Mouse (Mus musculus) MEL (cell line): Measurements from ENCODE around the gene 4930544D05Rik. TPM values are rescaled to one million over a fixed set of nuclear protein-coding genes. Genes with fewer than 3 reads are reported as not detected.

Experiments
- DNase-seq: peaks from one replicate; pipeline ENCODE4 v3.0.0; 2011; ENCODE audit warnings: low read depth, low spot score
- H3K27ac ChIP-seq: 2 replicates; pipeline ENCODE4 v1.5.1; 2012; ENCODE audit warnings: low read depth, mild to moderate bottlenecking, control low read depth, low read length, moderate library complexity; ENCODE audit not compliant: control insufficient read depth
- H3K27me3 ChIP-seq, 2 experiments: fragments of 150-350 bp in 1 of 2; sonication (generic) in 1 of 2; 2 replicates each; pipeline ENCODE4 v1.6.1; 2012; ENCODE audit warnings: low read length in 2 of 2, mild to moderate bottlenecking in 2 of 2, improper control_type of control experiment in 1 of 2, moderate library complexity in 1 of 2; ENCODE audit not compliant: insufficient read depth in 2 of 2, control insufficient read depth in 1 of 2
- H3K36me3 ChIP-seq, 2 experiments: 2 replicates each; pipeline ENCODE4 v1.6.1; 2012 to 2014; ENCODE audit warnings: low read length in 2 of 2, improper control_type of control experiment in 1 of 2, inconsistent platforms in 1 of 2, mild to moderate bottlenecking in 1 of 2; ENCODE audit not compliant: insufficient read depth in 2 of 2, control insufficient read depth in 1 of 2
- H3K4me1 ChIP-seq, 2 experiments: fragments of 150-350 bp in 1 of 2; sonication (generic) in 1 of 2; 2 replicates each; pipeline ENCODE4 v1.6.1; 2012; ENCODE audit warnings: low read length in 2 of 2, improper control_type of control experiment in 1 of 2, mild to moderate bottlenecking in 1 of 2; ENCODE audit not compliant: insufficient read depth in 2 of 2, control insufficient read depth in 1 of 2
- H3K4me3 ChIP-seq, 2 experiments: fragments of 150-350 bp in 1 of 2; sonication (generic) in 1 of 2; 2 replicates each; pipeline ENCODE4 v1.5.1; 2012; ENCODE audit warnings: low read depth in 2 of 2, low read length in 2 of 2, mild to moderate bottlenecking in 2 of 2, moderate library complexity in 2 of 2, control low read depth in 1 of 2, improper control_type of control experiment in 1 of 2; ENCODE audit not compliant: control insufficient read depth in 1 of 2, insufficient read depth in 1 of 2
- H3K79me2 ChIP-seq: 2 replicates; pipeline ENCODE4 v1.6.1; 2012; ENCODE audit warnings: mild to moderate bottlenecking, low read length, moderate library complexity; ENCODE audit not compliant: control insufficient read depth, poor library complexity, insufficient read depth
- H3K9ac ChIP-seq: 2 replicates; pipeline ENCODE4 v1.6.1; 2012; ENCODE audit warnings: low read depth, mild to moderate bottlenecking, control low read depth, low read length, moderate library complexity; ENCODE audit not compliant: control insufficient read depth, poor library complexity, severe bottlenecking
- H3K9me3 ChIP-seq: fragments of 150-350 bp; sonication (generic); replicated peaks from 2 replicates; pipeline ENCODE4 v1.6.1; 2012; ENCODE audit warnings: mild to moderate bottlenecking, low read length, improper control_type of control experiment, moderate library complexity; ENCODE audit not compliant: insufficient read depth
- CHD1 ChIP-seq: IDR thresholded peaks from 2 replicates; pipeline ENCODE4 v1.6.1; 2012; ENCODE audit warnings: low read depth, mild to moderate bottlenecking, inconsistent platforms, low read length, improper control_type of control experiment
- ETS1 ChIP-seq: IDR thresholded peaks from 2 replicates; pipeline ENCODE4 v1.6.1; 2012; ENCODE audit warnings: low read depth, mild to moderate bottlenecking, inconsistent platforms, low read length, improper control_type of control experiment, moderate library complexity
- GABPA ChIP-seq: IDR thresholded peaks from 2 replicates; pipeline ENCODE4 v1.6.1; 2012; ENCODE audit warnings: low read depth, mild to moderate bottlenecking, inconsistent platforms, low read length, improper control_type of control experiment, moderate library complexity
- JUND ChIP-seq: IDR thresholded peaks from 2 replicates; pipeline ENCODE4 v1.6.1; 2011; ENCODE audit warnings: low read depth, mild to moderate bottlenecking, improper control_type of control experiment, low read length
- KAT2A ChIP-seq: conservative IDR thresholded peaks from 2 replicates; pipeline ENCODE4 v1.6.1; 2012; ENCODE audit warnings: low read depth, low read length, improper control_type of control experiment, inconsistent platforms
- MAFK ChIP-seq: IDR thresholded peaks from 2 replicates; pipeline ENCODE4 v1.6.1; 2011; ENCODE audit warnings: low read depth, mild to moderate bottlenecking, low read length, improper control_type of control experiment, borderline replicate concordance
- MAX ChIP-seq: IDR thresholded peaks from 2 replicates; pipeline ENCODE4 v1.6.1; 2011; ENCODE audit warnings: low read length, improper control_type of control experiment
- MAZ ChIP-seq: IDR thresholded peaks from 2 replicates; pipeline ENCODE4 v1.6.1; 2012; ENCODE audit warnings: low read depth, mild to moderate bottlenecking, inconsistent platforms, low read length, improper control_type of control experiment
- MEF2A ChIP-seq: IDR thresholded peaks from 2 replicates; pipeline ENCODE4 v1.6.1; 2014; ENCODE audit warnings: low read depth, mild to moderate bottlenecking, inconsistent platforms, low read length, improper control_type of control experiment; ENCODE audit not compliant: poor library complexity, insufficient replicate concordance, severe bottlenecking; ENCODE audit errors: extremely low read depth
- MYC ChIP-seq: IDR thresholded peaks from 2 replicates; pipeline ENCODE4 v1.6.1; 2011; ENCODE audit warnings: low read depth, mild to moderate bottlenecking, low read length, improper control_type of control experiment, moderate library complexity
- POLR2A ChIP-seq, 2 experiments: IDR thresholded peaks; 2 replicates each; pipeline ENCODE4 v1.6.1; 2011 to 2012; ENCODE audit warnings: low read length in 2 of 2, mild to moderate bottlenecking in 2 of 2, control low read depth in 1 of 2, improper control_type of control experiment in 1 of 2, low read depth in 1 of 2, moderate library complexity in 1 of 2; ENCODE audit not compliant: control insufficient read depth in 1 of 2, insufficient read depth in 1 of 2, poor library complexity in 1 of 2
- POLR2AphosphoS5 ChIP-seq: IDR thresholded peaks from 2 replicates; pipeline ENCODE4 v1.6.1; 2012; ENCODE audit warnings: low read depth, borderline replicate concordance, mild to moderate bottlenecking, inconsistent platforms, low read length, moderate library complexity, mixed read lengths
- RCOR1 ChIP-seq: IDR thresholded peaks from 2 replicates; pipeline ENCODE4 v1.6.1; 2012; ENCODE audit warnings: low read depth, mild to moderate bottlenecking, inconsistent platforms, low read length, improper control_type of control experiment
- SIN3A ChIP-seq: IDR thresholded peaks from 2 replicates; pipeline ENCODE4 v1.6.1; 2012; ENCODE audit warnings: low read length, improper control_type of control experiment, inconsistent platforms
- TBP ChIP-seq: IDR thresholded peaks from 2 replicates; pipeline ENCODE4 v1.8.0; 2011; ENCODE audit warnings: low read depth, low read length, improper control_type of control experiment
- UBTF ChIP-seq: IDR thresholded peaks from 2 replicates; pipeline ENCODE4 v1.6.1; 2012; ENCODE audit warnings: low read depth, mild to moderate bottlenecking, inconsistent platforms, low read length, improper control_type of control experiment, moderate library complexity, borderline replicate concordance; ENCODE audit not compliant: insufficient read depth
- USF1 ChIP-seq: IDR thresholded peaks from 2 replicates; pipeline ENCODE4 v1.6.1; 2014; ENCODE audit warnings: low read depth, mild to moderate bottlenecking, inconsistent platforms, low read length, improper control_type of control experiment, moderate library complexity
- ZC3H11A ChIP-seq: IDR thresholded peaks from 2 replicates; pipeline ENCODE4 v1.6.1; 2012; ENCODE audit warnings: low read depth, mild to moderate bottlenecking, inconsistent platforms, low read length, improper control_type of control experiment
- polyA plus RNA-seq, 2 experiments: library from polyadenylated mRNA; stranded (reverse) in 1 of 2; unstranded in 1 of 2; fragments of >175 nt in 1 of 2; fragments of >200 nt in 1 of 2; gene quantifications; 2 replicates each; pipeline versions ENCODE4 v1.2.1 to v1.2.4; 2012; ENCODE audit warnings: low replicate concordance in 2 of 2, low read depth in 1 of 2; ENCODE audit not compliant: insufficient read length in 2 of 2, insufficient read depth in 1 of 2, missing spikeins in 1 of 2
- total RNA-seq: library from RNA; depleted of rRNA; stranded (reverse); fragments of 300-350 nt; gene quantifications from 2 replicates; pipeline ENCODE4 v1.2.3, GENCODE M21; 2012

The 4930544D05Rik gene
- total and polyA plus RNA-seq, 3 experiments: 0.10 TPM; not detected in 2

DNA sequence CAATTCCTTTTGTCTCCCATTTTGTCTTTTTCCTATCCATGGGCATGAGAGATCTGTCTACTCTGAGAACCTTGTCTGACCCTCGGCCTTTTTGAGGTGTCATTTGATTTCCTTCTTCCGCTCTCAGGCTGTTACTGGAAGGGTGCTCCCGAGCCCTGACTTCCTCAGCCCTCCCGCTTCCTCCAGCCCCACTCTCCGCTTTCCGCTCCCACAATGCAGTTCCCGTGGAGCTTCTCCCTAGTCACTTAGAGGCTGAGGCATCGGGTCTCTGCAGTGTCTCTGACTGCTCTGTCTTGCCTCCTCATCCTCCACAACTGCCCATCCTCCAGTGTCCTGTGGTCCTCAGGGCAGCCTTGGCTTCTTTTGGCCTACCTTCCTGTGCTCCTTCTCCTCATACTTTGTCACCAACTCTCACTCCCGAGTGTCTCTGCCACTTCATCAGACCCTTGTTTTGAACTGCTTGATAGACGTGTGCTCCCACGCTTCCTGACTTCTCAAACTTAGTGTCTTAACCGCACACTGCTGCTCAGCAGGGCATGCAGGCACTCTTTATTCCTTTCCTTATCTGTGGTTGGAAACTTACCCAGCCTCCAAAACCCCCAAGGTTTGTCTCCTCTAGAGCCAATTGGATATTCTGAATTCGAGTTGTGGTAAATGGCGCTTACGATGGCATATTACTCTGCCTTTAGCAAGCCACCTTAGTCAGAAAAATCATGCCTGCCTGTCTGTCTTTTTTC lies 21.2 kb upstream of the 4930544D05Rik start:
- H3K79me2 ChIP-seq: peaks cover 6% of the 10 kb centered on the region
- no peak overlapping the region for H3K27ac ChIP-seq
- no peak overlapping the region for H3K9ac ChIP-seq
- DNase-seq: no peak
- H3K36me3 ChIP-seq: peaks cover 5 to 20% of the 10 kb centered on the region in 2 experiments
- peaks cover 15 to 30% of the 10 kb centered on the region in 2 experiments for H3K4me1 ChIP-seq
- H3K9me3 ChIP-seq: no peaks in the 10 kb centered on the region
- no peak overlapping the region for H3K4me3 ChIP-seq
- H3K27me3 ChIP-seq: no peaks in the 10 kb centered on the region
- TF ChIP-seq ETS1: no peak
- no peak for TF ChIP-seq MYC
- no peak for TF ChIP-seq MAX
- no peak for TF ChIP-seq TBP
- TF ChIP-seq CHD1: no peak
- TF ChIP-seq SIN3A: no peak
- TF ChIP-seq MEF2A: no peak
- no peak for TF ChIP-seq UBTF
- TF ChIP-seq JUND: no peak
- TF ChIP-seq POLR2AphosphoS5: no peak
- TF ChIP-seq GABPA: no peak
- no peak for TF ChIP-seq KAT2A
- no peak for TF ChIP-seq USF1
- TF ChIP-seq MAZ: no peak

DNA sequence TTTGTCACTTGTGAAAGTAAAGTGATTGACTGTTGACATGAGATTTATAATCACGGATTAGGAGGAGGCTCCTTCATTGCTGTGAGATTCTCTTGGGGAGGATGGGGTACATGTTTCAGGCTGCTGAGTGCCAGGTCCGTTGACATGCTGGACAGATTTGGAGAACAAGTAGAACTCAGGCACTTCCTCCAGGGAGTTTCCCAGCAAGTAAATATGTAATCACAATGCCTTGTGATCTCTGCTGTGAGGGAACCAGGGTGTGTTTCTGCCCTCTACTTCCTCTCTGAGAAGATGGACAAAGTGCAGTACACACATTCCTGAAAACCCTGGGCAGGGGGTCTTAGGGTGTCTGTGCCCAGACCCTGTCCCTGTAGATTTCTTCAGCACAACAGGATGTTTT lies 20.0 kb upstream of the 4930544D05Rik start:
- Histone ChIP-seq H3K27me3 (no peaks in the 10 kb centered on the region), H3K9me3 (no peaks in the 10 kb centered on the region), H3K36me3 (peaks cover 5 to 20% of the 10 kb centered on the region in 2 experiments), H3K27ac (no peak overlapping the region; the same call in 1 of the 2 replicates), H3K79me2 (peaks cover 4% of the 10 kb centered on the region), H3K4me3 (no peak overlapping the region), H3K9ac (no peak overlapping the region)
- peak; percentile 34 for DNase-seq
- no peak for TF ChIP-seq POLR2A (IDR thresholded peaks at IDR 0.05; ENCODE audit: control insufficient read depth in 1 of 2, insufficient read depth in 1 of 2, low read depth in 1 of 2, low read length in 2 of 2, poor library complexity in 1 of 2)
- no peak for TF ChIP-seq ZC3H11A
- 0 out of 2 replicates have a peak, but pooled peaks have one; percentile 1 for TF ChIP-seq MAX
- no peak for TF ChIP-seq RCOR1
- TF ChIP-seq MAFK: no peak
- TF ChIP-seq KAT2A: no peak
- no peak for TF ChIP-seq MEF2A
- TF ChIP-seq, all 39 proteins: peak for 1
- peaks cover 15 to 30% of the 10 kb centered on the region in 2 experiments for H3K4me1 ChIP-seq
